Mouse (Mus musculus) retina, adult 2 months (tissue): Measurements from ENCODE around the gene Rbms1.

ENCODE experiments used
- DNase-seq: peaks from one replicate; pipeline ENCODE4 v3.0.0-alpha.2; 2012; ENCODE audit warnings: low read depth, low spot score

Rbms1 gene

GRCm38 (mm10) chr2:60766420-60766819, 196.6 kb downstream of the Rbms1 start:
- no peak for DNase-seq

- DNase-seq: no peak
Measured at GRCm38 (mm10) chr2:60756218-60756617, 206.8 kb downstream of the Rbms1 start.

GRCm38 (mm10) chr2:60755101-60755500, 207.9 kb downstream of the Rbms1 start:
- no peak for DNase-seq

- no peak for DNase-seq
Measured at GRCm38 (mm10) chr2:60751274-60751673, 211.7 kb downstream of the Rbms1 start.

- DNase-seq: no peak
Measured at GRCm38 (mm10) chr2:60750591-60750990, 212.4 kb downstream of the Rbms1 start.

- no peak for DNase-seq
Measured at GRCm38 (mm10) chr2:60748585-60748984, 214.4 kb downstream of the Rbms1 start.

GRCm38 (mm10) chr2:60747590-60747989, 215.4 kb downstream of the Rbms1 start:
- no peak for DNase-seq

GRCm38 (mm10) chr2:60744674-60745073, 218.3 kb downstream of the Rbms1 start:
- DNase-seq: no peak

- no peak for DNase-seq
Measured at GRCm38 (mm10) chr2:60739389-60740137, 223.4 kb downstream of the Rbms1 start.

- DNase-seq: no peak
Measured at GRCm38 (mm10) chr2:60730929-60731328, 232.1 kb downstream of the Rbms1 start.

GRCm38 (mm10) chr2:60730024-60730423, 233.0 kb downstream of the Rbms1 start:
- DNase-seq: no peak

- no peak for DNase-seq
Measured at GRCm38 (mm10) chr2:60728902-60729585, 233.9 kb downstream of the Rbms1 start.

GRCm38 (mm10) chr2:60724660-60725059, 238.3 kb downstream of the Rbms1 start:
- no peak for DNase-seq

- DNase-seq: no peak
Measured at GRCm38 (mm10) chr2:60722967-60723366, 240.0 kb downstream of the Rbms1 start.

GRCm38 (mm10) chr2:60722514-60722913, 240.5 kb downstream of the Rbms1 start, which contains the start of gene Itgb6:
TSS of gene Itgb6 (minus strand) at chr2:60722643.
- DNase-seq: no peak

GRCm38 (mm10) chr2:60720906-60721305, 242.1 kb downstream of the Rbms1 start:
- no peak for DNase-seq

- DNase-seq: no peak
Measured at GRCm38 (mm10) chr2:60720205-60720604, 242.8 kb downstream of the Rbms1 start.

GRCm38 (mm10) chr2:60717348-60717747, 245.6 kb downstream of the Rbms1 start:
- no peak for DNase-seq

- no peak for DNase-seq
Measured at GRCm38 (mm10) chr2:60716549-60716948, 246.4 kb downstream of the Rbms1 start.

- DNase-seq: no peak
Measured at GRCm38 (mm10) chr2:60715771-60716170, 247.2 kb downstream of the Rbms1 start.

GRCm38 (mm10) chr2:60714971-60715502, 248.0 kb downstream of the Rbms1 start:
- no peak for DNase-seq

GRCm38 (mm10) chr2:60714475-60714874, 248.5 kb downstream of the Rbms1 start:
- DNase-seq: no peak

- DNase-seq: no peak
Measured at GRCm38 (mm10) chr2:60713857-60714256, 249.1 kb downstream of the Rbms1 start.
